Mouse (Mus musculus) heart, adult 10 weeks (tissue): ENCODE results near the gene Gm17622. TPM values are rescaled to one million over a fixed set of nuclear protein-coding genes. Genes with fewer than 3 reads are reported as not detected.

Source experiments
- polyA plus RNA-seq: library from polyadenylated mRNA; stranded (reverse); fragments of 350-450 nt; fragmentation: Illumina TruSeq; extraction: RNeasy Lipid Tissue Mini Kit (QIAGEN cat#74804); gene quantifications from one replicate; pipeline ENCODE4 v1.2.3, GENCODE M21; 2014; ENCODE audit warnings: low read depth, low replicate concordance

The Gm17622 gene
- polyA plus RNA-seq, result not detected

DNA sequence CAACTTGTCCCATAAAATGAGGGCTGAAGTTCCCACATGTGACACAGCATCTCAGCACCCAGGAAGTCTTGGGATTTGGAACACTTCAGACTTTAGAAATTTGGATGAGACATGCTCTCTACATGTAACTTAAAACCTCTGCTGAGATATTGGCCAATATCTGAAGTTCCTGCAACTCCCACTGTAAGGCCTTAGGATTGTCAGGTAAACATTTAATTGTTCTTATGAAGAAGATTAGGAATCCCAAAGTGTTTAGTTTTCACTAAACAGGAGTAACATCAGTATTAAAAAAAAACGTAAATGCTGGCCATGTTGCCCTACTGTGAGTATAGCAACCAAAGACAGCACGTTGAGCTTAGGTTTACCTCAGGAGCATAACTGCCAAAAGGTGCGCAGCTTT, at the start of gene Gm17622:
Gene Gm17622 (plus strand): TSS at position 301 of the 400 bp plus-strand sequence.

DNA sequence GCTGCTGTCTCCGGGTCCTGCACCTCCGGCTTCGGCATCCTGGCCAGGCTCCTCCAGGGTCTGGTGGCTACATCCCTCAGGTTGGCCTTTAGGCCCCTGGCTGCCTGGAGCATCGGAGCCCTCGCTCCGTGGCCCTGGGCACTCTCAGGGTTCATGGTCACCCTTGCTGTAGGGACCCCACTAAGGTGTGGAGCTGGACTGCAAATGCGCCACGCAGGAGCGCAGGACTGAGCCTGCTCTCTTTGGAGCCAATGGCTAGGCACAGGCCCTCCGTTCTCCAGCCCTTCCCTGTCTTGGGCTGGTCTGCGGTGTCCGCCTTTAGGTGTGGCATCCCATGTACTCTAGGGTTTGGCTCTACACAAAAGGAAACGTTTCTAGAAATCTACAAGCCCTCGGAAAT, 19.6 kb upstream of the Gm17622 start, which contains the start of gene Ankdd1b:
Gene Ankdd1b (minus strand): TSS at position 242 of the 400 bp plus-strand sequence.

Other genes starting within 250 kb of the Gm17622 start
- gene Poc5, start 102.4 kb upstream of the Gm17622 start, polyA plus RNA-seq, result 6.4 TPM
- gene Ankdd1b, start 19.5 kb upstream of the Gm17622 start, polyA plus RNA-seq, result 0.39 TPM
- 3.9 TPM for gene Polk, start 51.8 kb downstream of the Gm17622 start, polyA plus RNA-seq
- gene Col4a3bp, start 51.9 kb downstream of the Gm17622 start, polyA plus RNA-seq, result 30.9 TPM
- 5.7 TPM for gene Hmgcr, start 180.2 kb downstream of the Gm17622 start, polyA plus RNA-seq